Mouse (Mus musculus): ENCODE data around the gene Tap2.

Tap2 gene

DNA sequence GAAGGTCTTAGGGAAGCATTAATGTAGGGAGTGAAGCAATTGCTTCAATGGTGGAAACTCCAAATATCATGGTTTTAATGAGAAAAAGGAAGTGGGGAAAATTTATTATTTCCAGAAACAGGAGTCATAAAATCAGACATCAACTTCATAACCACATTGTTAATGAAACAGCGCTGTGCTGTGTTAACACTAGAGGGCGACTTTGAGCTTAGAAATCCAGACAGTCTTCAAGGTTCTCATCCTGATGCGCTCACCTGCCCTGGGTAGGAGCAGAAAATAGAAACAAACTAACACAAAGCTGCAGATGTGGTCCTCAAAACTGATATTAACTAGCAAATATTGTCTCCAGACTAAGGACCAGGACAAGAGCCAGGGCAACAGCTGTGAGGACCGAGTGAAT is 46.6 kb downstream of the Tap2 start:
- DNase-seq (ENCODE audit: low spot score in 2 of 2): peak in 1 of 2 experiments; percentile 67

DNA sequence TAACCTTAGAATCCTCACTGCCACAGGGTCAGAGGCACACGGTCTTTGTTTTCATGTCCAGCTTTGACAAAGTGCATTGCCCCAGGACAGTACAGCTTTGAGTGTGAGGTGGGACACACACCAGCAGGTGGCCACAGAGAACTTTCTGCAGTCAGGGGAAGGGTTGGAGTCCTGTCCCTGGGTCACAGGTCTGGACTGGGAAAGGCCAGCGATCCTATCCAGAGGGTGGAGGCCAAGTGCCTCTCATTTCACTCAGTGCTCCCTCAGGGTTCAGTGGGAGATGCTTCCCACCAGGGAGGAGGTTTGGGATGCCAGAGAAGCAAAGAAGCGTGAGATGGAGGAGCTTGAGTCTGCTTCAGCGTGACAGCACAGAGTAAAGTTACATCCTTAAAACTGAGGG is 48.3 kb downstream of the Tap2 start:
- DNase-seq (ENCODE audit: low spot score in 2 of 2): no peak

DNA sequence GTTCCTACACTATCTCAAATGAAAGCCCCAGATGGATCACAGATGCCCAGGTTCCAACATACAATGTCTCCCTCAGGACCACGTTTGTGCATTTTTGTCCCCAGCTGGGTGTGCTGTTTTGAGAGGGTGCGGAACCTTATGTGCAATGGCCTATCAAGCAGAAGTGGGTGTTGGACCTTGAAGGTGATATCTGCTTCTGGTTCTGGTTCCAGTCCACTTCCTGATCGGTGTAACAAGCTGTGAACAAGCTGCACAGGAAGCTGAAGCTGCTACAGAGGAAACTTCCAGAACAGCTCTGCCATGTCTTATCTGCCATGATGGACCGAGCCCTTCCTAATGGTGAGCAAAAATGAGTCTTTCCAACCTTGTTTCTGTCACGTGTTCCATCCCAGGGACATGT is 53.2 kb downstream of the Tap2 start:
- DNase-seq (ENCODE audit: low spot score in 2 of 2): no peak

DNA sequence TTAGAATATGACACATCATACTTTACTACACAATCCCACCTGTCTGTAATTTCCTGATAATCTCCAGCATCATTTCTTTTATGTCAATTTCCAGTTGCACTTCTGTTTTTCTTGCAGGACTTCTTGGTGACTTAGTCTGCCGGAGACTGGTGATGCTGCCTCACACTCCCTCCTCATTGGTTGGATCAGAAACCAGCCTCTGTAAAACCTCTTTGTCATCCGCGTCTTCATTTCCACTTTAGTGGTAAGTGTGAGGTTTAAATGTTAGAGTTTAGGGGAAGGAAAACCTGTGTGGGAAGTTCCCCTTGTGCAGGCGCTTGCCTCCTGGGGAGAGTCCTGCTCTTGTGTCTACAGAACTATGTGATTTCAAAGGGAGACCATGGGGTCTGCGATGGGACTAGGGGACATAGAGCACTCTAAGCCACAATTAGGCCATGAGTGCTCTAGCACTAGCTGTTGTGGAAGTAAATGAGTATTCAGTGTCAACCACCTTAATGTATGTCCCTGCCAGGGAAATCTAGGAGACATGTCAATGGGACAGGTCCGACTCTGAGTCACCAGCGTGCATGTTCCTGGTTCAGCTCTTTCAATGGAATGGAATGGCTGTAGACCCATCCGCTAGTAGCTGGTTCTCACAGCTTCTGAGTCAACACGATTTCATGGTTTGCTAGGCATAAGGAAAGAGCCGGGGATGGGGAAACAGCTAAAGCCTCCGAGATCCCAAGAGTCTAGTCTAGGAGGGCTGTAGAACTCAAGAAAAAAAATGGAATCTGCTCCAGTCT is 54.5 kb downstream of the Tap2 start, which contains the start of gene H2-Ab1:
Gene H2-Ab1 (plus strand): TSS at position 96 of the 782 bp plus-strand sequence.
- DNase-seq (ENCODE audit: low spot score in 2 of 2): peak; percentile 85 to 91

DNA sequence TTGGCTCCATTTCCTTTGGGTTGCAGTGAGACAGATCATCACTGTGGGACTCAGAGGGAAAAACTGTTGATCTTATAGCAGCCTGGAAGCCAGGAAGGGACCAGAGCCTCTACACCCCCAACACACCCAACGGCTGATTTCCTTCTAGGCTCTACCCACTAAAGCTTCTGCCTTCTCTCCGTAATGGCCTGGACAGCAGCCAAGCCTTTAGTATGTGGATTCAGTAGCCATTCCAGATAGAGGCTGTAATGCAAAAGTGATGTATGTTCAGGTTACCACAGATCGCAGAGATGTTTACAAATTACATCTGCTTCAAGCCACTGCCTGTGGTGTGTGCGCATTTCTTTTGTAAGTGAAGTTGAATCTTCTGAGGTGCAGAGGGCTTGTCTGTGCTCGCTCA is 57.2 kb downstream of the Tap2 start:
- no peak for DNase-seq (ENCODE audit: low spot score in 2 of 2)

DNA sequence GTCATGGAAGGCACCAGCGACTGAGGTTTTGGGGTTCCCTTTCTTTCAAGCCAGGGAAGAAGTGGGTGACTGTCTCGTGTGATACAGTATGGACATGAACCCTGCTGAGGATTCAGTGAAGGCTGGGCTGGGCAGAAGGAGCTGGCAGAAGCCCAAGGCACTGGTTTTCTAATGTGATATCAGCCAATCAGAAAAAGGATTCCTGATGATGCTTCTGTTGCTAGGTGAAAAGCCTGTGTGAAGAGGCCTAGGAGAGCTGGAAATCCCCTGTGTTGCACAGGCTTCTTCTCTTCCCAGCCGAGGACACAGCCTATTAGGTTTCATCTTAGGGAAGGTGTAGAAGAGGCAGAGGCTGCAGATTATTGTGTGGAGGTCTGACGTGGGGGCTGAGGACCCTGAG is 58.2 kb downstream of the Tap2 start:
- DNase-seq (ENCODE audit: low spot score in 2 of 2): peak; percentile 48 to 81

DNA sequence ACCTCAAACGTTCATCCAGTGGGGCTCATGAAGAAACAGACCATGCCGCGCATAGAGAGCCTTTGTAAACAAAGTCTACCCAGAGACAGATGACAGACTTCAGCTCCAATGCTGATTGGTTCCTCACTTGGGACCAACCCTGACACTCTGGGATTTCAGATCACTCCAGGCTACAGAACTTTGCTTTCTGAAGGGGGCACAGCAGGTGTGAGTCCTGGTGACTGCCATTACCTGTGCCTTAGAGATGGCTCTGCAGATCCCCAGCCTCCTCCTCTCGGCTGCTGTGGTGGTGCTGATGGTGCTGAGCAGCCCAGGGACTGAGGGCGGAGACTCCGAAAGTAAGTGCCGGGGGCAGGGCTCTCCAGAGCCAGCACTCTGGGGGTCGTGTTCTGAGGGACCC is 59.7 kb downstream of the Tap2 start:
- DNase-seq (ENCODE audit: low spot score in 2 of 2): peak; percentile 70 to 84

DNA sequence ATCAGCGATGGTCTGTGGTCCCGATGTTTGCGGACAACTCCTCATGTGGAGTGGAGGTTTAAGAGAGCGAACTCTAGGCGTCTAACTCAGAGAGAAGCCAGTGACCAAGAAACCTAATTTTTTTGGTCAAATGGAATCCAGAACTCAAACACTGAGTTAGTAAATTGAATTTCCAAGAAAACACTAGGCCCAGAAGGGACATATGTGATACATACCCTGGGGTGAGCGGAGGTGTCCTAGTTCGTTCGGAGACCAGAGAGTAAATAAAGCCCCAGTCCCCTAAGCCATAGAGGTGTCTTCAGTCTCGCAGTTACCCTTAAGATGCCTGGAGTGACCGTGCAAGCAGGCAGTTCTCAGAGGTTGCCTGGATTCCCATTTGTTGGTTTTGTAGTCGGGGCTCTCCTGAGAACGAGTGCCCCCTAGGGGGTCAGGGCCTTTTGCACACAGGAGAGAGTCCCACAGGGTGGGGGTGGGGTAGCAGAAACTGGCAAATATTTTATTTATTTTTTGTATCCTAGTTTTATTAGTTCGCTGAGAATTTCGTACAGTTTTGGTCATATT is 60.6 kb downstream of the Tap2 start:
- no peak for DNase-seq (ENCODE audit: low spot score in 2 of 2)

DNA sequence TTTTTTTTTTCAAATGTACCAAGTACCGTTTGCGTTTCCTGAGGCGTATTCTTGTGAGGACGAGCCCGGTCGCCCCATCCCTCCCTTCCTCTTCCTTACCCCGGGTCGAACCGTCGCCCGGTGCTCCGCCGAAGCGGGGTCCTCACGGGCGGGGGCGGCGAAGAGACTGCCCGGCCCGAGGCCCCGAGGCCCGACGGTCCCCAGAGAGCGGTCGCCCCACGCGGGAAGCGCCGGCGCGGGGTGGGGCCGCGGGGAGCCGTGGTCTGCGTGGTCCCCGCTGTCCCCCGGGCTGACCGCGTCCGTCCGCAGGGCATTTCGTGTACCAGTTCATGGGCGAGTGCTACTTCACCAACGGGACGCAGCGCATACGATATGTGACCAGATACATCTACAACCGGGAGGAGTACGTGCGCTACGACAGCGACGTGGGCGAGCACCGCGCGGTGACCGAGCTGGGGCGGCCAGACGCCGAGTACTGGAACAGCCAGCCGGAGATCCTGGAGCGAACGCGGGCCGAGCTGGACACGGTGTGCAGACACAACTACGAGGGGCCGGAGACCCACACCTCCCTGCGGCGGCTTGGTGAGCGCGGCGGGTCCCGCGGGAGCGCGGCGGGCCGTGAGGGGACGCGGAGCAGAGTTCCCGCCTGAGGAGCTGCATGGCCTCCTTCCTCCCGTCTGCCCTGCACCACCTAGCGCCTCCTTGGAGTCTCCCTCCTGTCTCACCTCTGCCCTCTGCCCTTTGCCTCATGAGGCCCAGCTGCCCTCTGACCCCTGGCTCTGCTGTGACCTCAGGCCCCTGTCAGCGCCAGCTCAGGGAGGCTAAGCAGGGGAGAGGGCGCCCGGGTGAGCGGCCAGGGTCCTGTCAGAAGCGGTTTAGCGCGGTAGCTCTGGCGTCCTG is 61.4 kb downstream of the Tap2 start:
- DNase-seq (ENCODE audit: low spot score in 2 of 2): no peak

Data from frontal cortex, postnatal 36 days (tissue).